Mouse (Mus musculus) embryonic facial prominence, embryonic 11.5 days (tissue): Measurements from ENCODE around the gene Hnrnpa1. TPM values are rescaled to one million over a fixed set of nuclear protein-coding genes. Genes with fewer than 3 reads are reported as not detected.
"Not testable (repeated sequence)": the region's sequence is repeated elsewhere in the genome, so short reads cannot be mapped to it uniquely, and the experiment has no call there.

Source experiments
- ATAC-seq: fragments of 200-750 bp; cut with Nextera tagmentation; replicated peaks from 2 replicates; pipeline ENCODE4 v1.8.0; 2017; ENCODE audit warnings: low read depth; ENCODE audit not compliant: insufficient number of reproducible peaks, low FRiP score, low TSS enrichment
- DNase-seq: peaks from one replicate; pipeline ENCODE4 v3.0.0-alpha.2; 2015; ENCODE audit warnings: low spot score
- H3K27ac ChIP-seq: fragments of 300-500 bp; sonication (generic); replicated peaks from 2 replicates; pipeline ENCODE4 v1.5.1; 2014; ENCODE audit warnings: mild to moderate bottlenecking, low read depth, low read length, control low read depth
- H3K27me3 ChIP-seq: fragments of 300-500 bp; sonication (generic); 2 replicates; pipeline ENCODE4 v1.6.1; 2014; ENCODE audit warnings: mild to moderate bottlenecking, low read length, moderate library complexity, mixed read lengths; ENCODE audit not compliant: control insufficient read depth, insufficient read depth
- H3K36me3 ChIP-seq: fragments of 300-500 bp; sonication (generic); replicated peaks from 2 replicates; pipeline ENCODE4 v1.6.1; 2014; ENCODE audit warnings: low read depth, mild to moderate bottlenecking, low read length, moderate library complexity, mixed read lengths; ENCODE audit not compliant: control insufficient read depth, insufficient read depth
- H3K4me1 ChIP-seq: fragments of 300-500 bp; sonication (generic); 2 replicates; pipeline ENCODE4 v1.6.1; 2014; ENCODE audit warnings: low read length, mixed read lengths; ENCODE audit not compliant: control insufficient read depth, insufficient read depth
- H3K4me2 ChIP-seq: fragments of 300-500 bp; sonication (generic); 2 replicates; pipeline ENCODE4 v1.6.1; 2014; ENCODE audit warnings: low read depth, mild to moderate bottlenecking, control low read depth, low read length, moderate library complexity
- H3K4me3 ChIP-seq: fragments of 300-500 bp; sonication (generic); 2 replicates; pipeline ENCODE4 v1.5.1; 2014; ENCODE audit warnings: low read depth, low read length, control low read depth
- H3K9ac ChIP-seq: fragments of 300-500 bp; sonication (generic); replicated peaks from 2 replicates; pipeline ENCODE4 v1.6.1; 2014; ENCODE audit warnings: mild to moderate bottlenecking, control low read depth, low read length
- H3K9me3 ChIP-seq: fragments of 300-500 bp; sonication (generic); replicated peaks from 2 replicates; pipeline ENCODE4 v1.6.1; 2016; ENCODE audit warnings: mild to moderate bottlenecking, low read length, inconsistent platforms, mixed read lengths; ENCODE audit not compliant: control insufficient read depth
- WGBS: fragments of 180-500 bp; shearing (Covaris S2); extraction: QIAGEN DNeasy Blood & Tissue Kit; methylation state at CpG from one replicate; pipeline ENCODE4 v1.1.7; 2014; 5-methylcytosine and 5-hydroxymethylcytosine counted together
- polyA plus RNA-seq: library from polyadenylated mRNA; unstranded; fragments of >200 nt; fragmentation: Nextera tagmentation; extraction: Ambion mirVana; gene quantifications from 2 replicates; pipeline ENCODE4 v1.2.1, GENCODE M21; 2014

Gene Hnrnpa1
- polyA plus RNA-seq, 1 experiment from 2014 or later = 1,483 TPM

- Histone ChIP-seq H3K9me3 (no peaks in the 10 kb centered on the region), H3K4me1 (no peaks in the 10 kb centered on the region), H3K27me3 (no peaks in the 10 kb centered on the region), H3K27ac (no peak overlapping the region), H3K36me3 (no peaks in the 10 kb centered on the region), H3K4me2 (no peak overlapping the region), H3K4me3 (no peak overlapping the region), H3K9ac (no peak overlapping the region)
- ATAC-seq (no peak), DNase-seq (no peak)
- 87% methylated on average over 4 of the region's 4 CpGs for WGBS
Measured at GRCm38 (mm10) chr15:103268903-103269302, 28.7 kb downstream of the Hnrnpa1 start.

- peak within 1 kb of the TSS; percentile 39 for H3K4me2 ChIP-seq
- peak within 1 kb of the TSS; percentile 75 for H3K4me3 ChIP-seq
- WGBS = under 1% methylated on average over 38 of the region's 38 CpGs
- H3K27me3 ChIP-seq = no peaks in the 10 kb centered on the region
- H3K36me3 ChIP-seq = no peaks in the 10 kb centered on the region
- H3K9ac ChIP-seq = peak within 1 kb of the TSS; percentile 80
- H3K4me1 ChIP-seq = no peaks in the 10 kb centered on the region
- no peak within 1 kb of the TSS for H3K27ac ChIP-seq
- no peaks in the 10 kb centered on the region for H3K9me3 ChIP-seq
- peak; percentile 99 for ATAC-seq
- DNase-seq = peak; percentile 99
Measured at GRCm38 (mm10) chr15:103272419-103273279, 32.4 kb downstream of the Hnrnpa1 start, which contains the start of gene Copz1. Gene Copz1, plus strand, starts transcription at chr15:103272714.

GRCm38 (mm10) chr15:103275943-103276342 lies 35.7 kb downstream of the Hnrnpa1 start:
- ATAC-seq, H3K4me3 ChIP-seq, H3K9me3 ChIP-seq, DNase-seq, H3K9ac ChIP-seq, H3K4me1 ChIP-seq, H3K27ac ChIP-seq, H3K36me3 ChIP-seq, H3K4me2 ChIP-seq, H3K27me3 ChIP-seq: not testable (repeated sequence)
- WGBS = 94% methylated on average over 3 of the region's 3 CpGs

GRCm38 (mm10) chr15:103277949-103278348 lies 37.7 kb downstream of the Hnrnpa1 start:
- Histone ChIP-seq H3K36me3 (no peaks in the 10 kb centered on the region), H3K4me2 (no peak overlapping the region), H3K4me1 (no peaks in the 10 kb centered on the region), H3K27me3 (no peaks in the 10 kb centered on the region), H3K27ac (no peak overlapping the region), H3K9ac (no peak overlapping the region), H3K4me3 (no peak overlapping the region), H3K9me3 (no peaks in the 10 kb centered on the region)
- ATAC-seq (no peak), DNase-seq (no peak)
- WGBS = 52% methylated on average over 7 of the region's 7 CpGs

GRCm38 (mm10) chr15:103279750-103280149 lies 39.5 kb downstream of the Hnrnpa1 start:
- no peak overlapping the region for H3K27ac ChIP-seq
- H3K4me1 ChIP-seq = no peaks in the 10 kb centered on the region
- no peaks in the 10 kb centered on the region for H3K9me3 ChIP-seq
- no peak overlapping the region for H3K4me2 ChIP-seq
- no peak overlapping the region for H3K9ac ChIP-seq
- peak; percentile 53 for DNase-seq
- H3K4me3 ChIP-seq = no peak overlapping the region
- no peaks in the 10 kb centered on the region for H3K36me3 ChIP-seq
- H3K27me3 ChIP-seq = no peaks in the 10 kb centered on the region
- WGBS = 67% methylated on average over 3 of the region's 3 CpGs
- no peak for ATAC-seq

GRCm38 (mm10) chr15:103280817-103281464 lies 40.7 kb downstream of the Hnrnpa1 start:
- ATAC-seq = no peak
- H3K36me3 ChIP-seq = no peaks in the 10 kb centered on the region
- H3K4me3 ChIP-seq = no peak overlapping the region
- H3K9me3 ChIP-seq = no peaks in the 10 kb centered on the region
- no peak overlapping the region for H3K27ac ChIP-seq
- H3K4me2 ChIP-seq = no peak overlapping the region
- WGBS = 73% methylated on average over 3 of the region's 3 CpGs
- no peaks in the 10 kb centered on the region for H3K27me3 ChIP-seq
- DNase-seq = peak; percentile 72
- H3K9ac ChIP-seq = no peak overlapping the region
- H3K4me1 ChIP-seq = no peaks in the 10 kb centered on the region

- ATAC-seq = no peak
- no peak for DNase-seq
- no peak overlapping the region for H3K4me3 ChIP-seq
- WGBS = 94% methylated on average over 3 of the region's 3 CpGs
- H3K27me3 ChIP-seq = no peaks in the 10 kb centered on the region
- no peak overlapping the region for H3K27ac ChIP-seq
- no peak overlapping the region for H3K4me2 ChIP-seq
- H3K36me3 ChIP-seq = no peaks in the 10 kb centered on the region
- no peaks in the 10 kb centered on the region for H3K9me3 ChIP-seq
- H3K4me1 ChIP-seq = no peaks in the 10 kb centered on the region
- no peak overlapping the region for H3K9ac ChIP-seq
Measured at GRCm38 (mm10) chr15:103281465-103282205, 41.4 kb downstream of the Hnrnpa1 start.
